Mouse (Mus musculus) thymus, adult 2 months (tissue): Measurements from ENCODE around the gene Mcm9. TPM values are rescaled to one million over a fixed set of nuclear protein-coding genes. Genes with fewer than 3 reads are reported as not detected.
"Not testable (repeated sequence)": the region's sequence is repeated elsewhere in the genome, so short reads cannot be mapped to it uniquely, and the experiment has no call there.

Experiments used
- DNase-seq: peaks from one replicate; pipeline ENCODE4 v3.0.0; 2021
- H3K27ac ChIP-seq: fragments of 200-500 bp; 2 replicates; pipeline ENCODE4 v1.5.1; 2012; ENCODE audit warnings: low read length, control low read depth; ENCODE audit not compliant: control insufficient read depth, insufficient read depth
- H3K27me3 ChIP-seq: fragments of 200-500 bp; 2 replicates; pipeline ENCODE4 v1.6.1; 2012; ENCODE audit warnings: mild to moderate bottlenecking, low read length, moderate library complexity, mixed read lengths; ENCODE audit not compliant: control insufficient read depth, insufficient read depth
- H3K36me3 ChIP-seq: fragments of 200-500 bp; 2 replicates; pipeline ENCODE4 v1.6.1; 2012; ENCODE audit warnings: mild to moderate bottlenecking, low read length, moderate library complexity; ENCODE audit not compliant: control insufficient read depth, insufficient read depth
- H3K4me1 ChIP-seq: fragments of 200-500 bp; replicated peaks from 2 replicates; pipeline ENCODE4 v1.6.1; 2012; ENCODE audit warnings: low read length; ENCODE audit not compliant: control insufficient read depth, insufficient read depth
- H3K4me3 ChIP-seq: fragments of 200-500 bp; 2 replicates; pipeline ENCODE4 v1.5.1; 2012; ENCODE audit warnings: mild to moderate bottlenecking, low read length, control low read depth, moderate library complexity; ENCODE audit not compliant: control insufficient read depth, insufficient read depth
- CTCF ChIP-seq: fragments of 200-500 bp; IDR thresholded peaks from 2 replicates; pipeline ENCODE4 v1.5.1; 2012; ENCODE audit warnings: mild to moderate bottlenecking, control low read depth, low read length, moderate library complexity, borderline replicate concordance; ENCODE audit not compliant: control insufficient read depth, poor library complexity, insufficient read depth; ENCODE audit errors: extremely low read depth
- POLR2A ChIP-seq: fragments of 200-500 bp; IDR thresholded peaks from 2 replicates; pipeline ENCODE4 v1.6.1; 2012; ENCODE audit warnings: mild to moderate bottlenecking, low read length, control low read depth, moderate library complexity; ENCODE audit not compliant: control insufficient read depth, poor library complexity, insufficient read depth; ENCODE audit errors: extremely low read depth
- WGBS: fragments of 180-500 bp; shearing (Covaris S2); methylation state at CpG from one replicate; pipeline ENCODE4 v1.1.7; 2018; 5-methylcytosine and 5-hydroxymethylcytosine counted together
- polyA plus RNA-seq: library from polyadenylated mRNA; depleted of rRNA; stranded (reverse); fragments of >200 nt; gene quantifications from 2 replicates; pipeline ENCODE4 v1.2.3, GENCODE M21; 2012; rRNA removed

Gene Mcm9
- polyA plus RNA-seq, 1 experiment = 8.4 TPM

GRCm38 (mm10) chr10:53499518-53499917 is 130.7 kb downstream of the Mcm9 start:
- Histone ChIP-seq H3K36me3 (no peaks in the 10 kb centered on the region), H3K27me3 (no peaks in the 10 kb centered on the region)

GRCm38 (mm10) chr10:53495349-53495748 is 134.9 kb downstream of the Mcm9 start:
- H3K4me1 ChIP-seq, DNase-seq, H3K36me3 ChIP-seq, H3K4me3 ChIP-seq, H3K27ac ChIP-seq, H3K27me3 ChIP-seq: not testable (repeated sequence)
- 97% methylated on average over 3 of the region's 3 CpGs for WGBS

More at GRCm38 (mm10) chr10:53499518-53499917, 130.7 kb downstream of the Mcm9 start:
- Histone ChIP-seq H3K4me3 (no peak overlapping the region), H3K27ac (no peak overlapping the region), H3K4me1 (no peaks in the 10 kb centered on the region)
- DNase-seq = peak; percentile 25
- TF ChIP-seq CTCF (no peak), POLR2A (no peak)

- H3K36me3 ChIP-seq = no peaks in the 10 kb centered on the region
- no peaks in the 10 kb centered on the region for H3K4me1 ChIP-seq
- no peak overlapping the region for H3K4me3 ChIP-seq
- no peak overlapping the region for H3K27ac ChIP-seq
- 96% methylated on average over 13 of the region's 13 CpGs for WGBS
- no peak for DNase-seq
- TF ChIP-seq POLR2A = no peak
- no peak for TF ChIP-seq CTCF
- H3K27me3 ChIP-seq = no peaks in the 10 kb centered on the region
Observed at GRCm38 (mm10) chr10:53493954-53494353, 136.3 kb downstream of the Mcm9 start.

Other genes with a start within 250 kb of the Mcm9 start
- gene Asf1a, start 33.7 kb downstream of the Mcm9 start, polyA plus RNA-seq = 12.2 and 12.5 TPM in 2 replicates
- gene Fam184a, start 120.7 kb upstream of the Mcm9 start, polyA plus RNA-seq = 0.69 and 0.74 TPM in 2 replicates